Mouse (Mus musculus): ENCODE data around the gene Adipoq.
"Not testable (repeated sequence)": the region's sequence is repeated elsewhere in the genome, so short reads cannot be mapped to it uniquely, and the experiment has no call there.

The Adipoq gene

GRCm38 (mm10) chr16:23146280-23146679 is at the start of gene Adipoq:
Gene Adipoq, plus strand, starts transcription at chr16:23146536.
- in situ Hi-C loops (cut with MboI; ENCODE audit: low sequenced_read_pairs): loop anchor here (25.0 kb wide), 1 partner anchor 266 kb away; no protein-coding TSS in a partner anchor

DNA sequence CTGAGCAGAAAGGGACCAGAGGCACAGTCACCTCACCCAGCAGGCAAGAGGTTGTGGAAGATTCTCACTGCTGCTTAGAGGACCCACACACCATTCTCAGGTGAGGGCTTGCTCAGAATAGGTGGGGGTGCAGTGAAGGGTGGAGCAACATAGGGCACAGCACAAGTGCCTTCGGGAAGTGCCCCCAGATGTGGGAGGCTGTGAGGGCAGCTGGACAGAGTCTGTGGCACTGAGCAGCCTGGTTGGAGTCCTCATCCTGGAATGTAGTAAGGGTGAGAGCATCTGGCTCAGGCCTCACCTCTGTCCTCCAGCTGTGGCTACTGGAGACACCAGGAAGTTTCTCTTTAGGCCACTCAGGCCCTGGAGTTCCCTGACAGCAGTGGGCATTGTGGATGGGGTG is 49.5 kb upstream of the Adipoq start:
- in situ Hi-C loops (cut with MboI; ENCODE audit: low sequenced_read_pairs): not testable (repeated sequence)

DNA sequence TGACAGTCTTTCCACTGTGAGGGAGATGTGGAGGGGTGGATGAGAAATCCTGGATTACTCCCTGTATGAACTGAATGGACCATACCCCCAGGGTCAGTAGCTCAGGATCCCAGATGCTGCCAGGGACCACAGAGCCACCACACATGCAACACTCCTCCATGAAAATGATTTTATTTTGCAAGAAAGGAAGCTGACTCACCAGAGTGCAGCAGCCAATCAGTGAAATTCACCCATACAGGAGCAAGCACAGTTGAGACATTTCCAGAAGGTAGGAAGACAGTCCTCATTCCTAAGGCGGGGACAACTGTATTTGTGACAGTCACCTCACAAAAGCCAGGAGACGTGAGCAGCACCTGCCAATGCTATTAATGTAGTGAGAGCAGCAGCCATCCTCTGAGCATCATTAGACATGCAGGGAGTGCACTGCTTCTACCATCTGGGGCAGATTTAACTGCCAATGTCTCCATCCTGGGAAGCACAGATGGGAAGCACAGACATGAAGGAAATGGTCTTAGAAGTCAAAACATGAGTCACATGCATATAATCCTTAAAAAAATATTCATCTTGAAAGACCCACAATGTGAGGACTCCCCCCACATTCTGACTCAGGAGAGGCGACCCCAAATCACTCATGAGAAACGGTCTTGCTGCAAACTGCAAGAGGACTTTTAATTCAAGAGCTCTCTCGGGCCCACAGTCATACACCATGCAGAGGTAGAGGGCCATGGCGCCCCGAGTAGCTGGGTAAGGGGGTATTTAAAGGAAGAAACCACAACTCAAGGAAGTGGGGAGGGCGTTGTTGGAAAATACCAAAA is 48.8 kb upstream of the Adipoq start:
- in situ Hi-C loops (cut with MboI; ENCODE audit: low sequenced_read_pairs): not testable (repeated sequence)

GRCm38 (mm10) chr16:23098105-23098452 is 48.3 kb upstream of the Adipoq start:
- in situ Hi-C loops (cut with MboI; ENCODE audit: low sequenced_read_pairs): not testable (repeated sequence)

DNA sequence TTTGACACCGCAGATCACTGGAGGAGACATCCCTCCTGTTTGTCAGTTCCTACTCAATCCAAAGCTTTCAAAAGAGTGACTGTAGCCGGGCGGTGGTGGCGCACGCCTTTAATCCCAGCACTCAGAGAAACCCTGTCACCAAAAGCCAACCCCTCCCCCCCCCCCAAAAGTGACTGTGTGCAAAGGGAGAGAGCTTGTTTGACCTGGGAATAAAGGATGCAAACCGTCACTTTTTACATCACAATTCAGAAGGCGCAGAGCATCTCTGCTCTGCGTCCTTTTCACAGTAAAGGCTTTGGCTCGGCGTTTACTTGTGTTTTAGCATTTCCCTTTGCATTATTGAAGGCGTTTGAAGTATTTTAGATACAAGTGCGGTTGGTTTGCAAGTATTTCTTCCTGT is 46.7 kb upstream of the Adipoq start:
- in situ Hi-C loops (cut with MboI; ENCODE audit: low sequenced_read_pairs): no loop called here

GRCm38 (mm10) chr16:23100099-23100575 is 46.2 kb upstream of the Adipoq start:
- in situ Hi-C loops (cut with MboI; ENCODE audit: low sequenced_read_pairs): no loop called here

DNA sequence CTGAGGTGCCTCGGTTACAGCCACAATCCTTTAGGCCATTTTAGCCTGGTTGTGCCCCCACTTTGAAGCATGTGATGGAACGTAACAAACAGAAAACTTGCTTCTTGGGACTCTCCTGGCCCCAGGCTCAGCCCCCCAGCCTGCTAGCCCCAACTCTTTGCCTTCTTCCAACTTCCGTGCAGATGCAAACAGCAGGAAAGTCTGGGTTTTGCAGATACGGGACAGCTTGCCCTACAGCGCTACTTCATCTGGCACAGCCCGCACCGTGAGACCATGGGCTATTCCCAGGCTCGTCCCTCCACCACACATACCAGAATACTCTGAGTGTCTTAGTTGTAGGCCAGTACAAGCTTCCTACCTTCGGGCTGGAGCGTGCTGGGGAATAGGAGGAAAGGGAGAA is 45.7 kb upstream of the Adipoq start:
- in situ Hi-C loops (cut with MboI; ENCODE audit: low sequenced_read_pairs): no loop called here

- in situ Hi-C loops (cut with MboI; ENCODE audit: low sequenced_read_pairs): no loop called here
Observed at GRCm38 (mm10) chr16:23102340-23103037, 43.8 kb upstream of the Adipoq start.

DNA sequence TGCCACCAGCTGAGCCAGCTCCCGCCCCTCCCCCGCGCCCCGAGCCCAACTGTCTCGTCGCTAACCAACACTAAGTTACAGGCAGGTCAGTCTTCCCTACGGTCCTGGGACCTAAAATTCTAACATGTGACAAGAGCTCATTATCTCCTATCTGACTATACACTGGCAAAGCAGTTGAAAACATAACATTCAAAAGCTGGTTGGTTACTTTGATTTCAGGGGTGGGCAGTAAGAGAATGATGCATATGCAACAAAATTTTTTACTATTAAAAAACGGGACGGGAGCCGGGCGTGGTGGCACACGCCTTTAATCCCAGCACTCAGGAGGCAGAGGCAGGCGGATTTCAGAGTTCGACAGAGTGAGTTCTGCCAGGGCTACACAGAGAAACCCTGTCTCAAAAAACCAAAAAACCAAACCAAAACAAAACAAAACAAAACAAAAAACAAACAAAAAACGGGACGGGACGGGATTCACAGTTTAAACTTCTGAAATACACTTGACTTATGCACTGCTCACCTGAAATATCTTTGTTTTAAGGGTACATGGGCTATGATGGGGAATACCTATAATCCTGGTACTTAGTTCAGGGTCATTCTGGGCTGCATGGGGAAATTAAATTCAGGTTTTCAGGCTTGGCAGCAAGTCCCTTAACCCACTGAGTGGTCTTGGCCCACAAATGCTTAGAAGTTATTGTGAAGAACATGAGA is 43.1 kb upstream of the Adipoq start:
- in situ Hi-C loops (cut with MboI; ENCODE audit: low sequenced_read_pairs): no loop called here

- in situ Hi-C loops (cut with MboI; ENCODE audit: low sequenced_read_pairs): no loop called here
Observed at GRCm38 (mm10) chr16:23103841-23104240, 42.5 kb upstream of the Adipoq start.

DNA sequence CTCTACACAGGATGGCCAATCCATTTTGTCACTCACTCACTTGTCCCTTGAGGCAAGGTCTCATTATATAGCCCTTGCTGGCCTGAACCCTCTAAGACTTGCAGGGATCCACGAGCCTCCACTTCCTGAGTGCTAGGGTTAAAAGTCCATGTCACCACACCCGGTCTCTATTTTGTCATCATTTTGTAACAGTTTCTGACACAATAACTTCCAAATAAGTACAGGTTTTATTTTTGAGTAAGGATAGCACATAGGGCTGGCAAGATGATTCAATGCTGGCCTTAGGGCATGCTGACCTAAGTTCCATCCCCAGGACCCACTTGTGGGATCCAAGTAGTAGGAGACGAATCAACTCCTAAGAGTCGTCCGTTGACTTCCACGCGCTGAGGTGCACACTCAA is 40.2 kb upstream of the Adipoq start:
- in situ Hi-C loops (cut with MboI; ENCODE audit: low sequenced_read_pairs): no loop called here

DNA sequence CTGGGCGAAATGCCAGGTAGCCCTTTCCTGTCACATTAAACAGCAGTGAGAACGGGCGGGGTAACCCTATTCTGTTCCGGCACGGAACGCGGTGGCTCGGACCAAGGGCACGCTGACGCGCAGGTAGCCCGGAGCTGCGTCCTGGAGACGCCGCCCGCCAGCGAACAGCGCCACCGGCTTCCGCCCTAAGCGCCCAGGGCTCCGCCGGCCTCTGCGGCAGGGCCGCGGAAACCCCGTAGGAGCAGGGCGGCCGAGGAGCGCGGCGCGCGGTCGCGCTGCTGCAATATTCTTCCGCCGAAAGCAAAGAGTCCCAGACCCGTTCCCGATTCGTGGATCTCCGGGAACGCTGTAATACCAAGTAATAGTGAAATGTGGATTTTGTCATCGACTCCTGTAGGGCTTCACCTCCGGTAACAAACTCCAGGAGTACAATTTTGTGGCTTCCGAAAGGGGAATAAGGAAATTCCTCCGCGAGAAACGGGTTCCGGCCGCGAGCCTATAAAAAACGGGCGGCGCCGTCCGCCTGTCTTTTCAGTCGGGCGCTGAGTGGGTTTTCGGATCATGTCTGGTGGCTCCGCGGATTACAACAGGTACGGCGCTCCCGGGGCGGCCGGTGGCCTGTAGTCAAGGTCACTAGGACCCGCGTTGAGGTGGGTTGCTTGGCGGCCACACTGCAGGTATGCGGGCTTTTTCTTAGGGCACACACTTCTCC is 38.9 kb upstream of the Adipoq start, which contains the start of gene Eif4a2:
Eif4a2 (plus strand) TSS at position 214 of the 712 bp plus-strand sequence.
- in situ Hi-C loops (cut with MboI; ENCODE audit: low sequenced_read_pairs): no loop called here

DNA sequence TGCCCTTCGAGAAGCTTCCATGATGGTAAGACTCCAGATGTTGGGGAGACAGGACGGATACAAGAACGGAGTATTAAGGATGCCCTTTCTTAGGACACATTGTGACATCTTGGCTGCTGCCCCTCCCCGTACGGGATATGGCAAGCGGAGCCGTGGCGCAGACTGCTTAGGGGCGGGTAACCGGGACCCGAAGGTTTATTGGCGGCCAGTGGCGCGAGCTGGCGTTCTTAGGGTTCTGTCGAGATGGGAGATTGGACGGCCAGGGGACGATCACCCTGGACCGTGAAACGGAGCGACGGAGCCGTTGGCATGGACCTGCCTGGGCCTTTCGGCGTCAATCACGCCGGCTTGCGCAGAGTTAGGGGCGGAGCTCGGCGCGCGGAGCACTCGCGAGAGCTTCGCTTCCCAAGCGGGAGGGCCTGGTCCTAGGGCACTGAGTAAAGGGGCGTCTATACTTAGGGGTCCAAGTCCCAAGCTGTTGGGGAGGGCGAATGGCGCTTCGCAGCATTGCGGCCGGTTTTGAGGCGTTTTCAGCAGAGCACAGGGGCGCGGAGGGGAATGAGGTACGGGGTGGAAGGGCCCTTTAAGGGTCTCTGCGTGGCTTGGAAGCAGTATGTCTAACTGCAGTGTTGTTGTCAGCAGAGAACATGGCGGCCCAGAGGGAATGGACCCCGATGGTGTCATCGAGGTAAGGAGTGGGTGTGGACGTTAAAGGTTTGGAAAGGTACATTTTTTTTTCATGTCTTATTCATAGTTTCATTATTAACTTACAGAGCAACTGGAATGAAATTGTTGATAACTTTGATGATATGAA is 38.2 kb upstream of the Adipoq start:
- in situ Hi-C loops (cut with MboI; ENCODE audit: low sequenced_read_pairs): no loop called here

GRCm38 (mm10) chr16:23108943-23109342 is 37.4 kb upstream of the Adipoq start:
- in situ Hi-C loops (cut with MboI; ENCODE audit: low sequenced_read_pairs): no loop called here

DNA sequence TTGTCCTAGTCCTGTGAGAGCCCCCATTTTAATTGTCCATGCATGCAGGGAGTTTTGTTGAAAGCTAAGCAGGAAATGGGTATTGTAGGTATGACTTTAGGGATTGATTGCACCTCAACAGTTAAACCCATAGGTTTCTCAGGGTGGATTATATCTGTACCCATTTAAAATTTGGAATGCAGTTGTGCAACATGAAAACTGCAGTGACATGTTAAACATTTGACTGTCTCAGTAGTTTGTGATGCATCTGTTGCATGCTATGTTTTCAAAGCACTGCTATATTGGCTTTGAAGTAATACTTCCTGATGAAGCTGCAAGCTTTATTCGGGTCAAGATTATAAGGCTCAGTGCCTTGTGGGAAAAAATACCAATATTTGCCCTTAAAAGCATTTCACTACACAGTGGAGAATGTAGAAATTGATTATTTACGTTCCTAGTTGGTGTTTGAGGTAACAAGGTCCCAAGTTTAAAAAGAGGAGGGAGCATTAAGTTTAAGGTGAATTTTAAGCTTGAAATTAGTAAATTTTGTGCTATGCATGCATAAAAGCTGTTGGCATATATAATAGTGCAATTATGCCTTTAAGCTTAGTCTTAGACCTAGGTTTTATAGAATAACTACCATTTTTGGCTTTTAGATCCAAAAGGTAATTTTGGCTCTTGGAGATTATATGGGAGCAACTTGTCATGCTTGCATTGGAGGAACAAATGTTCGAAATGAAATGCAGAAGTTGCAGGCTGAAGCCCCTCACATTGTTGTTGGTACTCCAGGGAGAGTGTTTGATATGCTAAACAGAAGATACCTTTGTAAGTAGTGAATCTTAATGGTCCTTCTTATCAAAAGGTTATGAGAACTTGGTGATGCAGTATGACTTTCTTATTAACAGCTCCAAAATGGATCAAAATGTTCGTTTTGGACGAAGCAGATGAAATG is 36.7 kb upstream of the Adipoq start:
- in situ Hi-C loops (cut with MboI; ENCODE audit: low sequenced_read_pairs): no loop called here

DNA sequence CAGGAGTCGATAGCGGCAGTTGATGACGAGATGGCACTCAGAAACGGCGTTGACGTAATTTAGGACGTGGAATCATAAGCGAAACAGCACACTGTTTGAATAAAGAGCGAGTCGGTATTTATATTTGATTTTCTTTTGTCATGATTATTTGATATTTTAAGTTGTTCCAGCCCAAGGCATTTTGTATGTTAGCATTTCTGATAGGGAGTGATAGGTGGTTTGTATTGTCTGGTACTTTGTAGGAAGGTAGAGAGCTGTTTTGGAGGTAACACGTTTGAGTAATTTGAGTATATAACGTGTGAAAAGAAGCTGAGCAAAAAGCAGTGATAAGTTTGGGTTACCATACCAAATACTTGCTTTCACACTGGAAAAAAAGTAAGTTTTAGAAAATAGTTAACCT is 34.0 kb upstream of the Adipoq start:
- in situ Hi-C loops (cut with MboI; ENCODE audit: low sequenced_read_pairs): no loop called here

GRCm38 (mm10) chr16:23112861-23113435 is 33.4 kb upstream of the Adipoq start:
- in situ Hi-C loops (cut with MboI; ENCODE audit: low sequenced_read_pairs): no loop called here

DNA sequence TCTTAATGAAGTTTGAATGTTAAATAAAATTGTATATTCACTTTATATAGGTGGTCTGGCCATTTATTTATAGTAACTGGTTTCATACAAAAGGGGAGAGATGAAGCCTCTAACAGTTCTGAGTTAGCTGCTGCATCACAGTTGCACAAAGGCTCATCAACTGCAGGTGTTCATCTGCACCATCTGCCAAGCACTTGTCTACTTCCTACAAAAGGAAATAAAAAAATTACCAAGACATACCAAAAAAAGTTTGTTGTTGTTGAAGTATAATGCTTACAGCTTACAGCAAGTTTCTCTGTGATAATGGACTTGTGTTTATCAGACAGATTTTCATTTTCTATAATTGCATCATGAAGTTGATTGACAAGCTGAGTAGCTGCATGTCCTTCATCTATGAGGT is 32.4 kb upstream of the Adipoq start:
- in situ Hi-C loops (cut with MboI; ENCODE audit: low sequenced_read_pairs): no loop called here

Data from CH12F3 (cell line).